Mouse (Mus musculus) induced T-regulatory cell, adult 2 months (primary cell): ENCODE measurements at regions not wholly inside any gene's neighbourhood (a gene's known extent, or its start where the extent isn't known, plus 50 kb on each side); places are given as distances from the start of the nearest gene placed in this dataset.

Source experiments
- DNase-seq: peaks from one replicate; pipeline ENCODE4 v3.0.0-alpha.2; 2012; ENCODE audit warnings: low read depth

- no peak for DNase-seq
Measured at GRCm38 (mm10) chr3:9200156-9200555, 409.7 kb downstream of the Zfp704 start.

DNA sequence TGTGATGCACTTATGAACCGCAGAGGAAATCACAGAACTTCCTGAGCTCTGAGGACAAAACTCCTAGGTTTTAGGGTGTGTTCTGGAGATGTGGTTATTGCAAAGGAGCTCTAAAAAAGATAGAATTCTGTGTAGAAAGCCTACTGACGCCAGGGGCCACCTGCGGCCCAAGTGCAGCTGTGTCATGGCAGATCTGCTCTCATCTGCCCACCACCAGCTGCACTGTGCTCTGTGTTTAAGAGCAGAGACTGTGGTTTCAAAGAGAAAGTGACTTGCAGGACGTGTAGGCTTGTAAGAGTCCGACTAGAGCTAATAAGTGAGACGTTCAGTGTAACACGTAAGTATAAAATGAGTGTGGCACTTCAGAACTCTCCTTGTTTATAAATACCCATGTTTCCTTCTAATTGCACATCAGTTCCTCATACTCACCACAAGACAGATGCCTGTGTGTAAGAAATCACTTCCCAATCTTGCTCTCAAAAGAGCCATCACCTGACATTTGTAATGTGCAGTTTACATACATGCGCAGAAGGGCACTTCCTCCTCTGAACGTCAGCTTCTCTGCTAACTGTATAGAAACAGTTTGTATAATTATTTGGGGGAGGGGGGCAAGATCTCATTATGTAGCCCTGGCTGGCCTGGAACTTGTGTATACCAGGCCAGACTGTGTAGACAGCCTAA lies 411.1 kb downstream of the Zfp704 start:
- DNase-seq = peak; percentile 3

DNA sequence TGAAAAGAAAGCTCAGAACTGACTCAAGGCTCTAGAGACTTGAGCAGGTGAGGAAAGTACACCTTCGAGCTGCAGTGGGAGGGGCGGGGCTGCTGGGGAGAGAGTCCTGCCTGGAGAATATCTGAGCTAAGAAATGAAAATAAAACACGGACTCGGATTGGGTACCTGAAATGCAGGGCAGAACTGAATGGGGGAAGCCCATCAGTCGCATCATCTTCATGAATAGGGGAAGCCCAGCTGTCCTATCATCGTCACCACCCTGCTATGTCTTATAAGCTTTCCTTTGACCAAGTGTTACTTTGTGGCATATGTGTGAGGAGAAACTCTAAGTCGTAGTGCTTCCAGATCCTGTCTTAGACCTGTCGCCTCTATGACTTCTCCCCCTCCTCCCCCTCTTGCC lies 414.1 kb downstream of the Zfp704 start:
- no peak for DNase-seq

DNA sequence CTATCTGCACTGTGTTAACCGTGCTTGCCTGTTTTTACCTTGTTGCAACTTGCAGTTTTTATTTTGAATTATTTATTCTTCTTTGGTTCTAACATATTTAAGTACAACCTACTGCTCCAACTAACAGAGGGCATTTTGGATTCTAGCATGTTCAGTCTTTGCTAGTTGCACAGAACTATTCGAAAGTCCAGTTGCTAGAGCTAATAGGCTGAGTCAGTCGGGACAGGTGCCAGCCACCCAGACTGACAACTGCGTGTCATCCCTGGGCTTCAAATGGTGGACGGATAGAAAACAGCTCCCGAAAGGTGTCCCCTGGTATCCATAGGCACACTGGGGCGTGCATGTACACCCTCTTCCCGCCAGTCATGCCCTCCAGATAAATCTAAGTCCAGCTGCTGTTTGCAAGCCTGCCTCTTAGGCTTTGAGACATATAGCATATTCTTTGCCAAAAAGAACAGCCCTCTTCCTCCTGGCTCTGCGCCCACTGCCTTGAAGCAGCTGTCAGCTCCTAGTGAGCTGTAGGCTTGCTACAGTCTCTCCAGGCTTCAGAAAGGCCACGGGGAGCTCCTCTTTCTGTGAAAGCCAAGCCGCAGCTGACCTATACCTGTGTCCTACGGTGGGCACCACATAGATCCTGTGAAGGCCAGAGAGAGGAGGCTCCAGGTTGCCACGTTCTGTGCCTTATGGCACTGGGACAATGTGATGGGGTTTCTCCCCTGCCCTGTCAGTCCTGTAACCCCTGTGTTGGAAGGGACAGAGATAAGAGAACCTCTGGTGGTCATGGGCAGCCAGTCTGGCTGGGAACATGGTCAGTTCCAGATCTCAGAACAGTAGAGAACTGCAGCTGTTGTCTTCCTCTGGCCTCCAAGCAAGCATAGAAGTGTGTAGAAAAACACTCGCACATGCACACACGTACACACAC lies 420.3 kb downstream of the Zfp704 start:
- DNase-seq = no peak

- no peak for DNase-seq
Measured at GRCm38 (mm10) chr3:9186364-9187120, 423.3 kb downstream of the Zfp704 start.

GRCm38 (mm10) chr3:9181576-9181975 lies 428.3 kb downstream of the Zfp704 start:
- DNase-seq = no peak

- no peak for DNase-seq
Measured at GRCm38 (mm10) chr3:9179641-9180040, 430.2 kb downstream of the Zfp704 start.

GRCm38 (mm10) chr3:9174517-9174832 lies 435.4 kb downstream of the Zfp704 start:
- no peak for DNase-seq

GRCm38 (mm10) chr3:9173643-9174516 lies 436.0 kb downstream of the Zfp704 start:
- no peak for DNase-seq

DNA sequence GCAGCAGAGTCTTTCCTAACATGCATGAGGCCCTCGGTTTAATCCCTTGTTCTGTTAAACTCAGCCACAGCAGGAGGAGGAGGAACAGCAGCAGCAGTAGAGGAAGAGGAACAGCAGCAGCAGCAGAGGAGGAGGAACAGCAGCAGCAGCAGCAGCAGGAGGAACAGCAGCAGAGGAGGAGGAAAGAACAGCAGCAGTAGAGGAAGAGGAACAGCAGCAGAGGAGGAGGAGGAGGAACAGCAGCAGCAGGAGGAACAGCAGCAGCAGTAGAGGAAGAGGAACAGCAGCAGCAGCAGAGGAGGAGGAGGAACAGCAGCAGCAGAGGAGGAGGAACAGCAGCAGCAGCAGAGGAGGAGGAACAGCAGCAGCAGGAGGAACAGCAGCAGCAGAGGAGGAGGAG lies 437.9 kb downstream of the Zfp704 start:
- no peak for DNase-seq

DNA sequence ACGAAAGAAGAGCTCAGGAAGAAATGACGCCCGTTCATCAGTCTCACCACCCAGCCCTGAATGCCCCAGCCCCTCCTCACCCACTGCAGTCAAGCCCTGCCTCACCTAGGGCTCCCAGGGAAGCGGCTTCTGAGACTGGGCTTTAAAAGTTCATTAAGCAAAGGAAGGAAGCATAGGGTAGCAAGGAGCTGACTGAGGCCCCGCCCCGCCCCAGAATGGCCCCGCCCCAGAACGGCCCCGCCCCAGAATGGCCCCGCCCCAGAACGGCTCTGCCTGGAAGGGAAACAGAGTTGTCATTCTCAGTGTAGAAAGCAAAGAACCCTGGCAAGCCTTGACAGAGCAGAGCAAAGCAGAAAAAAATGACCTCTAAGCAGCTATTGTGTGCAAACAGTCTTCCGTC lies 440.9 kb downstream of the Zfp704 start:
- DNase-seq = no peak

DNA sequence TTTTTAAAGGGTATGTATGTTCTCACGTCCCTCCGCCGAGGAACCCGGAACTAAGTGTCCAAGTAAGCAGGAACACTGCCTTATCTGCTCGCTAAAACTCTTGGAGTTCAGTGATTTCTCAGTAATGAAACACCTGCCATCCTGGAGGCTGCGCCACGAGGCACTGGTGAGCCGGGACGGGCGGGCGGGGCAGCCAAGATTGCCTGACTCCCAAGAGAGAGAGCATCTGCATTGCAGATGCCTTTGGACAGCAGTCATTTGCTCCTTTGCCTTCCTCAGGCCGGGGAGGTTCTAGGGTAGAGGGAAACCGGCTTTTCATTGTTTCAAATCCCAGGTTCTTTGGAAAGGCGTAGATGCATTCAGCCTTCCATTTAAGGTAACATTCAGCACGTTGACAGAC lies 450.8 kb downstream of the Zfp704 start:
- no peak for DNase-seq

DNA sequence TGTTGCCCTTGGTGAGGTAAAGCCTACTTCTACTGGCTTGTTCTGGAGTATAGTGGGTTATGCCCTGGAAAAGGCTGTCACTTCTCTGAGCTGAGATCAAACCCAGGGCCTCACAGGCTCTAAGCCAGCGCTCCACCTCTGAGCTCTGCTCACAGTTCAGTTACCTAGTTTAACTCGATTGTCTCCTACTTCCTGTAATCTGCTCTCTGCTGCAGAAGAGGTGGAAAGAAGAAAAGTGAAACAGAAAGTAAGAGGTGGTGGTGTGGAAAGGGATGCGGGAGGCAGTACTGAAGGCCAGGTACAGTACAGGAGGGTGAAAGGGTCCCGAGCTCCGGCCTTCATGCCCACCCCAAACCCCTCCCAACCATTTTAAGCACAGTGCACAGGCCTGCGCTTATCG lies 455.7 kb downstream of the Zfp704 start:
- peak; percentile 77 for DNase-seq

GRCm38 (mm10) chr3:9153690-9154089 lies 456.2 kb downstream of the Zfp704 start:
- peak; percentile 85 for DNase-seq

DNA sequence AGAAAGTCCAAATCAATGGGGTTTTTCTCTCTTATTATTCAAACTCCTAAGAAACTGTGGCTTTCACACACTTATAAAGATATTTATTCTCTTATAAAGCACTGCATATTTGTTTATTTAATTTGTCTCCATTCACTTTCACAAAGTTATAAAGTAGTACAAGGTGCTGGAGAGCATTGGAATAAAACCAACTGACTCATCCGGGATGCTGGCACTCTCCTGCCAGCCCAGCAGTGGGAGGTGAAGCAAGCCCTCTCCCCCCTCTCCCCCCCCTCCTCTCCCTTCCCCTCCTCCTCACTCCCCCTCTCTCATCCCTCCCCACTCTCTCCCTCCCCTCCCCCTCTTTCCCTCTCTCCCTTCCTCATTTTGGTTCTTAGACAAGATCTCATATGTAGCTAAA lies 457.6 kb downstream of the Zfp704 start:
- no peak for DNase-seq

GRCm38 (mm10) chr3:9151590-9151989 lies 458.3 kb downstream of the Zfp704 start:
- DNase-seq = peak; percentile 60

DNA sequence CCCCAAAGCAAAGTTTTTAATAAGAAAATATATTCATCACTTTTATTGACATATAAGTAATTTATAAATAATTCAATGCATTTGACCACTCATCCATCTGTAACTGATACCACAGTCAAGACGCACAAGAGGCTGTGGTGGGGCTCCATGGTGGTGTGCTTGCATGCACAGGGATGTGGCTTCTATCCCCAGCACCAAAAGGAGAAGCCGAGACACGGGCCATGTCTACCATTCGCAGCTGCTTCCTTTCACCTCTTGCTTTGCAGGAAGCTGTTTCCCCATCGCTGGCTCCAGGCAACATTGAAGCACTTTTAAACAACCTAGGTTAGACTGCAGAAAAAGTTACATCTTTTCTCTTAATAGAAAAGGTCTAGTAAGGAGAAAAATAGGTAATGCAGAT lies 461.3 kb downstream of the Zfp704 start:
- no peak for DNase-seq

GRCm38 (mm10) chr3:9146481-9146880 lies 463.4 kb downstream of the Zfp704 start:
- no peak for DNase-seq

DNA sequence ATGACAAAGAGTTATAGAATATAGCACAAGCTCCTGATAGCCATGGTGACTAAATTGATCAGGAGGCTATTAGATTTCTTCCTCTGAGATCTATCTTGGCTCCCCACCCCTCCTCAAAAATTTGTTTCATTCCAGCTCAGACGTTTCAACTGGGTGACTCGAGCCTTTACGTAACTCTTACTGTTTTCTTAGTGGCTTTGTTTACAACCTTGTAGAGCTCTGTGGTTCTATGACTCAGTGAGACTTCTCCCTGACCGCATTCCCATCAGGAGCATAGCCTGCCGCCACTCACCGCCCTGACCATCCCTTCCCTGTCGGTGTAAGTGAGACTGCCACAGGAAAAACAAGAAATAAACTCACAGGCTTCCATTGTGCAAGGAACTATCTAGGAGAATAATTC lies 464.3 kb downstream of the Zfp704 start:
- no peak for DNase-seq

- no peak for DNase-seq
Measured at GRCm38 (mm10) chr3:9141836-9142235, 468.0 kb downstream of the Zfp704 start.

DNA sequence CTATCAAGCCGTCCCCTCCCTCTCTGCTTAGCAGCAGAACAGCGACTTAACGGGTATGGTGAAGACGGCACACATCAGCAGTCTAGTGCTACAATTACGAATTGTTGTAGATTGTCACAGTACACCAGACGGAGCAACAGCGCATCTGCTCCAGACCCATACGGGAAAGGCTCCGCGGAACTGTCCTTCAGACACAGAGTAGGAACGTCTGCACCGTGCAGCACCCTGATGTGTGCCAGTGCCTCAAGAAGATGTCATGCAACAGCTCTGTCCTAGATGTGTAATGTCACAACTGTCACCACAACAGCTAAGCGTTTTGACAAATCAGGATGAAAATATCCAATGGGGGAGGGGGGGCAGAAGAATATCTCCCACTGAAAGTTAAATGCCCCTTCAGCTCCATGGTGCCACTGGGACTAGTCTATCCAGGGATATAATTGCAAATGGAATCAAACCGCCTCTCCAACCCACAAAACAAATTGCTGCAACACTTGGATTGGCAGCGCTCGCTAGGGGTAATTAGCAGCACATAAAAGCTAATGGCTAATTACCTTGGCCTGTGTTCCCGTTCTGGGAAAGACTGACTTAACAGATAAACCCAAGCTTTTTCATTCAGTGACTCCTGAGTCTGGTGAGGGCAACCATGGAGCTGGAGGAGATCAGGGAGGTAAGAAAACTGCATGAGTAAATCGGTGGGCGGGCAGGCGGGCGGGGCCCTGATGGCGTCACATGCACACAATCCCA lies 472.6 kb downstream of the Zfp704 start:
- DNase-seq = no peak
